Mouse (Mus musculus) urinary bladder, postnatal 4 days (tissue): ENCODE results near the gene Sema6d.

Experiments
- DNase-seq, 2 experiments: peaks; one replicate each; pipeline ENCODE4 v3.0.0; 2021 to 2022; ENCODE audit warnings: low spot score in 2 of 2

Gene Sema6d

DNA sequence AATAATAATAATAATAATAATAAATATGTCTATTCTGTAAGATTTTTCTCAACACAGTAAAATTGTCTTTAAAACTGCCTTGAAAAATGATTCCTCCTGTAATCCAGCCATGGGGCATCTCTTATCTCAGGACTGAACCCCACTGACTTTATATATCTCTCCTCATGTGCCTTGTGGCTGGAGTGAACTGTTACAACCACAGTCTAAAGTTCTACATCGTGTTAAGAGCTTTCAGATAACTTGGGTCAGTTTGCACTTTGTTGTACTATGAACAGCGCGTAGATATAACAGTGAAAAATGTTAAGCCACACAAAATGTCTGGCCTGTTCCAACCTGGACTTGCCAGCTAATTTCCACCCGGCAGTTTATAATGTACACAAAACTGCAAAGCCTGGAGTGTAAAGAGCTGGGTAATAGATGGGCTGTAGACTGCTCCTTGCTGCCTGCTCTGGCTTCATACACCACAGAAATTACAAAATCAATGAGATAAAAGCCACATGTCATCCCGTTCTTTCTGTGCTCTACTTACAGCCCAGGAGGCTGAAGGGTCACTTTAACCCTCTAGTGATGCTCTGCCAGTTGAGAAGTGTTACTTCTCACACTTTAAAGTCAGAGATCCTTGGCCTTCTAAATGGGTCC is 467.2 kb downstream of the Sema6d start:
- no peak for DNase-seq

DNA sequence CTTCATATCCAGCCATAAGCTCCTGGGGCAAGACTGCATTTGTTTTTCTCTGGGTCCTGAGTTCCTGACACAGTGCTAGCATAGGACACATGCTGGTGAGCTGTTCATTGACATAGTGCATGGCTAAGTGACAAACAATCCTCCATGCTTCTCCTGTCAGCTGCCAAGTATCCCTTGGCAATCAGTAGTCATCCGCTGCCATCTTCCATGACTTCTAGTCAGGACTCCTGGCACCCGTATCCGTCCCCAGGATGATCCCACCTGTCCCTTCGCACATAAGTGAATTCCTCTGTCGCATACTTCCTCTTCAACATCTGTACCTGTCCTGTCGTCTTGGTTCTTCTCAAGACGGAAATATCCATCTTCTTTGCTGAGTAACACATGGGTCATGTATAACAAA is 468.3 kb downstream of the Sema6d start:
- no peak for DNase-seq

DNA sequence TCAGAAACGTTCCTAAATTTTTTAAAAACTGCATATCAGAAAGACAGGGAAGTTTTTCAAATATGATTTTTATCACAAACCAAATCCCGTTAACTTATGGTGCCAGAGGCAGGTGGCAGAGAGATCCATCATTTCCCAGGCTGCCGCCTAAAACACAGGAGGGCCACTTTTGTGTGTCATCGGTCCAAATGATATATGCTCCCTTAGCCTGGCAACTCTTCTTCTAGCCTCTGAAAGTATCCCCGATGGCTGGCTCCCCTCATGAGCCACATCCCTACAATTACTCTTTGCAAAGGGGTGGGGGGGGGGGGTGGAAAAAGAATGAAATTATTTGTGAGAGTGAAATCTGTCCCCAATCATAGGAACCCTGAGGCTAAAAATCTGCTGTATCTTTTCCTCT is 471.9 kb downstream of the Sema6d start:
- DNase-seq = no peak

DNA sequence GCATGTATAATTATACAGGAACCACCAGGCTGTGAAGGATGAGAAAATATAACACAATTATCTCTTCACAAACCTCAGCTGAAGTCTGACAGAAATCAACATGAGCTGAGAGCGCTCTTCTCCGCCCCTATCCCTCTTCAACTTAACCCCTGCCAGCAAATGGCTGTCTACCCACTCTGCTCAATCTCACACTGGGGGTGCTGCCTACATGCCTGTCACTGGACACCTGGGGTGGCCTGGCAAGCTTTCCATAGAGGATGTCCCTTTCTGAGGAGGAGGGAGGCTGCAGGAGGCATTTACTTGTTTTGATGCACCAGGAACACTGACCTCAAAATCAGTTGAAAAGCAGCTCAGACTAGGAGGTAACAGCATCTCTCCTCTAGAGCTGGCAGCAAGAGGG is 472.3 kb downstream of the Sema6d start:
- DNase-seq = no peak

DNA sequence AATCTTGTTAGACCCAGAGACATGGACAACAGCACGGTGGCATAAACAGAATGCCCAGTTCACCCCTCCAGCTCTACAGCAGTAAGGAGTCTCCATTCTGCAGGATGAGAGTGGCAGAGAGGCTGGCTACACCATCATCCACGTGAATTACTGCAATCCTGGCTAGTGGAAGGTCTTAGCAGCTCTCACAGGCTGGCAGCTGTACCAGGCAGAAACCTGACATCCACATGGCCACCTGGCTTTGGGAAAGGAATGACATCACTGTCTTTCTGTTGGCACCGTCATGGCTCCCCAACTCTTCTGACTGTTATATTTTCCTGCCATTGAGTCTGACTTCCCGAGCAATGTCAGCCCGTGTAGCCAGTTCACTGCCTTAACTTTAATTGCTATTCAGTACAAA is 474.0 kb downstream of the Sema6d start:
- DNase-seq = no peak

DNA sequence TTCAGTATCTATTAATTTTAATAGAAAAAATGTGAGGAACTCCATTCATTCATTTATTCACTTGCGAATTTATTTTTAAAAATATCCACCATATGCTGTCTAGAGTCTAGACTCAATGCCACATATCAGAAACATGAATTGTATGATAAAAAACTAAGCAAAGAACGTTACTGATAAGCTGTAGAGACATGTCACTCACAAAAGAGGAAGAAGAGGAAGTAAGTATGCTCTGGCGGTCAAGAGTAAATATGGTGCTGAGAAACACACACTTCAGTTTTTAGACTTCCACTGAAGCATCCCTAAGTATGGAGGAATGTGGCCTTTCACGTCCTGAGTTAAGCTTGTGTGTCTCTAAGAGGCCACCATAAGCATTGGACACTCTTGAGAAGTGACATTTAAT is 484.0 kb downstream of the Sema6d start:
- DNase-seq = no peak

DNA sequence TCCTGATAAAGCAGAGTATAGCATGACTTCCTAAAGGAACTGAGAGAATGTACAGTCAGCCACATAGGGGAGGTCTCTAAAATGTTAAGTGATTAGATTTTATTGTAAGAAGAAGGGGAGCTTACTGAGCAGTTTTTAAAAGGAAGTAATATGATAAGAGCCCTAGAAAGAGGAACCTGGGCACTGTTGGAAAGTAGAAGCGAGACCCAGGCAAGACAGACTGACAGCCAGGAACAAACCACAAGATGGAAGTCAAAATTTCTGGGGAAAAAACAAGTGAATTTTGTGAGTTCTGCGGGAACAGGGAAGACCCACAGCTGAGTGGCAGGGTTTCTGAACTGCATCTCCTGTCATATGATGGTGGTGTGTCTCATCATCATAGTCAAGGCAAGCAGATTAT is 486.3 kb downstream of the Sema6d start:
- no peak for DNase-seq

DNA sequence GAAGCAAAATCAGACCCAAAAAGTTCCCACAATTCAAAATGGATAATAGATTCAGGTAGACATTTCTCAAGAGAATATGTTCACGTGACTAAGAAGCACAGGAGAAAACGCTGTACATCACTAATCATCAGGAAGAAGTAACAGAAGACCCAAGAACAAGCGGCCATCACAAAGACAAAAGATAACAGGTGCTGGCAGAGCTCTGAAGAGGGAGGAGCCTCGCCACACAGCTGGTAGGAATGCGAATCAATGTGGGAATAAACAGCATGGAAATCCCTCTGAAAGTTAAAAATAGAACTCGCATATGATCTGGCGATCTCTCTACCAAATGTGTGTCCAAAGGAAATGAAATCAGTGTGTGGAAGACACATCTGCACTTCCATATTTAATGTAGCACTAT is 493.8 kb downstream of the Sema6d start:
- DNase-seq = no peak

DNA sequence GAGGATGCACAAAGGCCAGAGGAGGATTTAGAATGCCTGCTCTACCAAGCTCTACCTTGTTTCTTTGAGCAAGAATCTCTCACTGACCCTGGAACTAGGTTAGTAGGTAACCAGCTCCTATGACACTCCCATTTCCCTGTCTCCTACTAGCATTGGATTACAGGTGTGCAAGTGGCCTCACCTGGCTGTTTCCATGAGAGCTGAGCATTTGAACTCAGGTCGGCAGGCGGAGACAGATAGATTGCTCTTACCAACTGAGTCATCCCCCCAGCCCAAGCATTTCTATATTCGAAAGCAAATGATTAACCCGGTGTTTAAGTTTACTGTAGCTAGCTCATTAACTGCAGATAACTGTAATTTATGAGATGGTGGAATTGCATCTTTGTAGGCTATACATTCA is 503.0 kb downstream of the Sema6d start:
- no peak for DNase-seq

DNA sequence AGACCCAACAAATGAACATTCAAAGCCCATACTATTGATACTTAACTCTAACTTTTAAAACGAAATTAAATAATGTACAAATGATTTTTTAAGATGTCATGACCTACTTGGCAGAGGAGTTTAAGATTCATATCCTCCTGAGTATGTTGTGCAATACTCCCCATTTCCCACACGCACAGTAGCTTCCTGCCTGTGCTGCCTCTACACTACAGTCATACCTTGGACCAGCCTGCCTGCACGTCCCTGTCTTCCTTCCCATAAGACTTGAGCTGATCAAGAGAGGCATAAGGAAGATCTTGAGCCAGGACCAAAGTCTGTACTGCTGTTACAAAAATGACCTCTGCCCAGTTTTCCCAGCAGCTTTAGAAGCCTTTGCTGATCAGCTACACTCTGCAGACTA is 509.2 kb downstream of the Sema6d start:
- no peak for DNase-seq

DNA sequence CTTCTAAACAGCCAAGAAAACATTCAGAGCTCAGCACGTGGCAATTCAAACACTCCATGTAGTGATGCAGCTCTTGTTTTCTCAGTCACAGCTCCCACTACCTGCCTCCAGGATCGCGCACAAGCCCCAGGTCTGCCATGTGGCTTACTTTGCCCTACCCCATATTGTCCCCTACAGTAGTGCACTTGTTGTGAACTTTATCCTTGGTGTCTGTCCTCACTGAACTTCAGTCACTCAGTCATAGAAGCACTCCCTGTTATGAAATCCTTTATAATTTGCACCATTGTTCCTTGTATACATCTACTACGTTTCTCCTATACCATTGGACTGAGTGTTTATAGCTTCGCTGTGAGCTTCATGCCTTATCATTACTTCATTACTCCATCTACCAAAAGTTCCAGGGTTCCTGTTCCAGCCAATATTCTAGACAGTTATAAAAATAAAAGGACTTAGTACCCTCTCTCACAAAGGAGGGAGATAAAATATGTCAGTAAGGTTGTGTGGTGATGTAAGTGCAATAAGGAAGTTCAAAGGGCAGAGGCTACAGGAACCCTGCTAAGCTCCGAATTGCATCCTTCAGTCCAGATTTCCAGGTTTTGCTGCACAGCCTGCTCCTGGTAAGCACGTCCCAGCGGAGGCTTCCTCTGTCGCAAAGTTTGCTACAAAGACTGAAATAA is 512.1 kb downstream of the Sema6d start:
- DNase-seq = no peak

DNA sequence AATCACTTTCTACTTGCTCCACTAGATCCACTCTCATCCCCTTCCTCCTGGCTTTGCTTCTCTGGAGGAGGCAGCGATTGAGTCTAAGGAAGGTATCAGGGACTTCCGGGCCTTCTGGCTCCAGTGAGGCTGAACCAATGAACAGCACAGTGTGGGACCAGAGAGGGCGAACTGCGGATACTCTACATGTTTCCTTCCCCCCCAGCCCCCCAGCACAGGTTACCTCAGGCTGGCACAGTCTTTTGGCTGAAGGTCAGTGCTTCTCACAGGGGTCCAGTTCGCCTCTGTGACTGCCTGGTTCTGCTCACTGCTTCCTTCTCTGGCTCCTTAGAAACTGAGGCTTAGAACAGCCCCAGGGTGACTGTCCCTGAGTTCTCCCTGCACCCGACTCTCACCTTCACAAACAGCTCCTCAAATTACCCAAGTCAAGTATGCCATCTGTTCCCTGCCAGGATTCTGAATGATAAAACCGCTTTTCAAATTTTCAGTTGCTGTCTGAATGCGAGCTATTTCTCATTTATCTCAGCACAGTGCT is 512.7 kb downstream of the Sema6d start:
- no peak for DNase-seq

DNA sequence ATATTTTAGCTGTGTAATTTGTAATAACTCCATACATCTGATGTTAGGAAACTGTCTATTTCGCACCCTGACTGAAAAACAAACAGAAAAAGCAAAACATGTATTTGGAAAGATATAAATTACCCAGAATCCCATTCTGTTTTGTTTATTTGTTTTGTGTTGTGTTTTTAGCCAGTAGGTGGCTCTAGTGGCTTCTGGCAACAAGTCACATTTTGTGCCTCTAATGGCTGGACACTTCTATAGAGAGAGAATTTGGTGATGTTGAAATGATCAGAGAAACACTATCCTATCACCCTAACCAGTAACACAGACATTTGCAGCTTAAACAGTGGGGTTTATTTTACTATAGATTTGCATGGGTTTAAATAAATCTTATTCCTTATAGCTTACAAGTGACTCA is 515.6 kb downstream of the Sema6d start:
- DNase-seq = no peak

DNA sequence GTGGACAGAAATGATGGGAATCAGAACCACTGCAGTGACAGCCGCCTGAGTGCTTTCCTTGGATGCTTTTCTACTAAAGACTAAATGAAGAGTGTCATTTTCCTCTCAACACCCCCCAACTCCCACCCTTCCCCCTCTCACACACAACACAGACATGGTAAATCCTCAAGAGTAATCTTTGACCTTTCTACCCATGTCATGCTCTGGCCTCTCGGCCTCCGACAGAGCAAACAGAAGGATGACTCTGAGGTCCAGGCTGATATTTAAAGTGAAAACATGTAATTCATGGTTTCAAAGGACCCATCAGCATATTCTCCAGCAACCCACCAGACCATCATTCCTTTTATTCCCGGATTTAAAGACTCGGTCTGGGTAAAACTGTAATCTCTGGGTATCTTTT is 518.2 kb downstream of the Sema6d start:
- no peak for DNase-seq

DNA sequence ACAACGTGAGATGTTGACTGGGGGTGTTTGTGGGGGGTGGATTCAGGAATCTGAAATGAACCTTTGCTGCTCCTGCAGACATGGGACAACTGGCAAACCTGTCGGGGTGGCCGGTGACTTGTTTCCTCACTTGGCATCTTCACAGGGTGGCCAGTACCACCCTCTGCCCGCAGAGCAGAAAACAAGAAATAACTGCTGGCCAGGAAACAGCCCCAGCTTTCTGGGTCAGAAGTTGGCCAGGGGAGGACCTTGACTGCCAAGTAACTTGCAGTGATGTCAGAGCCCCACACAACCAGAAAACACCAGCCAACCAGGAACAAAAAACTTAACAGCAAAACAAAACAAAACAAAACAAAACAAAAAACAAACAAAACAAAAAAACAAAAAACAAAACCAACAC is 518.8 kb downstream of the Sema6d start:
- no peak for DNase-seq

DNA sequence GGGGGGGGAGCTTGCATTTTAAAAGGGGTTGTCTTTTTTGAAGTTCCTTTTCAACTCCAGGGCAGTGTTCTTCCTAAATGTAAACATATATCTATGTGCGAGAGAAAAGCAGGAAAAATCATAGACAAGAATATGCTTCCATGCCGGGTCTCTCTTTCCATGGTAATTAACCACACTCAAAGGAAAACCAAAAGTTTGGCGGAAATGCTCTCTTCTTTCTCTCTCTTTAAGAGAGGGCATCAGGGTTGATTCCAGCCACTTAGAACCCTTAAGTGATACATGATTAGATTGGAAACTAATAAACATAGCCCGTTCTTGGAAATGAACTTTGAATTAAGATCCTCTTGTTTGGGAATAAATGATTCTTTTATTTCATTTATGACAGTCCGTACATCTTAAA is 519.2 kb downstream of the Sema6d start:
- DNase-seq = no peak

DNA sequence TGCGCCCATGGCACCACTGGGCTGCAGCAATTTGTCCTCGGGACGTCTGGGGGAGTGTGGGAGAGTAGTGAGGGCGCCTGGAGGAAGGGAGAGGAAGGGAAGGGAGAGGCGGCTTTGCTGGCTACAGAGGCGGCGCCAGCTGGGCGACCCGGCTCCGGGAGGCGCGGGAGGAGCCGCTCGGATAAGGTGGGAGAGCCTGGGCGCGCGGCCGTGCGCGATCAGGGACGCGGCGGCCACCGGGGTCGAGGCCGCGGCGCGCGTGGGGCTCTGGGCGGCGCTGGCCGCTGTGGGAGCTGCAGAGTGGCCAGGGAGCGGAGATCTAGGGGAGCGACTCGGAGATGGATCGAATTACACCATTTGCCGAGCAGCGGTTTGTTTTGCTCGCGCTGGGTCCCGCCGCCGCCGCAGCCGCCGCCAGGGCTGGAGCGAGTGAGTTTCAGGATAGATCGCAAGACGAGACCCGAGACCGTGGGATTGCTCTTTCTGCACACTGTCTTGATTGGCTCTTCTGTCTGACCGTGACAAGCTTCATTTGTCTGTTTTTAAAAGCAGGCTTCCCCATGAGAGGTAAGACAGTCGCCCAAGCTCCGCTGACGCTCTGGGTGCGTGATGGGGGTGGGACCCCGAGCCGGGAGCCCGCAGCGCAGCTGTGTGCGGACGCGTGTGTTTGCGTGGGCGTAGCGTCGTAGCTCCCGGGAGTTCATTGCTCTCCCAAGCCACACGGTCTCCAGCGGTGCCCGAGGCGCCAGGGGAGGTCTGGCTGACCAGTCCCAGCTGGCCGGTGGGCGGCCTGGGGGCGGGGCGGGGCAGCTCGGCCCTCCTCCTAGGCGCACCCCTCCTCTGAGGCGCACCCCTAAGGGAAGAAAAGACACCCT is 520.2 kb downstream of the Sema6d start:
- DNase-seq = peak; percentile 82 to 87

DNA sequence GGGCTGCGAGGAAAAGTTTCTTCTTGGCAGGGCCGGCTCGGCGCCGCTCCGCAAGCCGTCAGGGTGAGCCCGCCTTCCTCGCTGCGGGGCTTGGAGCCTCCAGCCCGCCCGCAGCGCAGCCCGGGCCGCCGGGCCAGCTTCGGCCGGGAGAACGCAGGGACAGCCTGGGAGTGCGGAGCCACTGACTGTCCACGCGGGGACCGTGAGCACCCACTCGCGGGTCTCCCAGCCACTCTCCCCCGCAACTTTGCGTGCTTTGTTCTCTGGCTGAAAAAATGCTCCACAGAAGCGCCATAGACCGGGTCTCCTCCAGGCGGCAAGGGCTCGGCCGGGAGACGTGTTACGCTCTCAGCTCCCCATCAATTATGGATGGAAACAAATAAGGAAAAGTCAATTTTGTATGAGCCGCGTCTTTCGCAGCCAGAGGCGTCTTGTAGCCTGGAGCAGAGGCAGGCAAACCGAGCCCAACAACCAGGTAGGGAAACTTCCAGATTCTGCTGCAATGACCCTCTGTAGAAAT is 520.9 kb downstream of the Sema6d start:
- no peak for DNase-seq

DNA sequence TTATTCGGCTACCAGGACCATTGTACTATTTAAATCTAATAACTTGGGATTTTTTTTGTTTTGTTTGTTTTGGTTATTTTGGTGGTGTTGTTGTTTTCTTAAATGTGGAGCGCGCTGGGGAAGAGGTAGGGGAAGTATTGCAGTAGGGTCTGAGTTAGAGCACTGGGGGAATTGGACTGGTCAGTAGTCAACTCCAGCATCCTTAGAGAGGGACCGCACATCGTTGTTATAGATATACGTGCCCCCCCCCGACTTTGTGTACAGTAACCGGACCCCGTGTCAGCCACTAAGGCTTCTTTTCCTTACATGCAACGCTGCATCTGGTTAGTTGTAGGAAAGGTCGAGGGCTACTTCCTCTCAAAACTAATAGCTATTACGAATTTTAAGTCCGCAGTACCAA is 521.5 kb downstream of the Sema6d start:
- no peak for DNase-seq

DNA sequence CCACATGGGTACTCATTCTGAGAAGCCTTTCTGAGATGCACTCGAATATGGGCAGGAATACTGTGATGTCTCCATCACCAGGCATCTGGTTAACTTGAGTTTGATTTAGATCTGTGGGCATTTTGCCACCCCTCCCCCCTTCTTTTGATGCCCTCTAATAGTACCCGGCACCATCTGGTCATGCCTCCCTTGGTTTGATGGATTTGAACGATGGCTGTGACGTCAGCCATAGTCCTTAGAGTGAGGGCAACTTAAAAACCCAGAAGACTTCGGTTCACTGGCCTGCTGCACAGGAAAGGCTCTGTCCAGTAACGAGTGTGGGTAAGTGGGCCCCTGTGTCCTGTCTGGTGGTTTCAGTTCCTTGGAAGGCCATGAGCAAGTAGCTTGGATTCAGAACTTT is 522.5 kb downstream of the Sema6d start:
- no peak for DNase-seq

DNA sequence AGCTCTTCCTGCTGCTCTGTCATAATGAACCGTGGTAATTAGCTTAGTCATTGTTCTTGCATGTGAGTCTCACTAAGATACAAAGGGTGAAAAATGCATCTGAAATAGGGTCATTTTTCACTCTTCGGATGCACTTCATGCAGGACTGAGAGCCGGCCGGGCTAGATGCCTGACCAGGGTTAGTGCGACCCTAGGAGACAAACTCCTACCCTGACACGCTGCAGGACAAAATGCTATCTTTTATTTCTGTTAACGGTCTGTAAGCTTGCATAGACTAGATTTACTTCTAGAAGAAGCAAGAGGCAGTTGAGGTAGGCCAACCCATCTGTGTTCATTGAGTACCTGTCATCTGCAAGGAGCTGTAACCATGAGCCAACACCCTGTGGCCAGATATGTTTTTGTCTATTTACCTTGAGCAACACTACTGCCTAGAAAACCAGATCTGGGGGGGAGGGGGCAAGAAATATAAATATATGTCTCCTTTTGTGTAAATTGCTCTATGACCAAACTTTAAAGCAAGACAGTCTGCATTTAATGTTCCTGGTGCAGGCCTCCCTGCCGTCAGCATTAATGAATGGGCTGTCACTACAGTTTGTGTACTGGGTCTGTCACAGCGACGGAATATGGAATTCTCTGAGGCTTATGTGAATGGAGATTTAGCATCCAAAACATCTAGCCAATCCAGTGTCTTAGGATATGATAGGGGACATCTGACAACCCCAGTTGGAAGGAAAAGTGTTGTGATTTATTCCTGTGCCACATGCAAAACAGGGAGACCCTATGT is 523.1 kb downstream of the Sema6d start:
- no peak for DNase-seq
